Mouse (Mus musculus): ENCODE results near the gene Hist3h2a. TPM values are rescaled to one million over a fixed set of nuclear protein-coding genes. Genes with fewer than 3 reads are reported as not detected.
"Not testable (repeated sequence)": the region's sequence is repeated elsewhere in the genome, so short reads cannot be mapped to it uniquely, and the experiment has no call there.

The Hist3h2a gene
- total RNA-seq, 1 experiment from 2014 or later = 52.4 TPM

DNA sequence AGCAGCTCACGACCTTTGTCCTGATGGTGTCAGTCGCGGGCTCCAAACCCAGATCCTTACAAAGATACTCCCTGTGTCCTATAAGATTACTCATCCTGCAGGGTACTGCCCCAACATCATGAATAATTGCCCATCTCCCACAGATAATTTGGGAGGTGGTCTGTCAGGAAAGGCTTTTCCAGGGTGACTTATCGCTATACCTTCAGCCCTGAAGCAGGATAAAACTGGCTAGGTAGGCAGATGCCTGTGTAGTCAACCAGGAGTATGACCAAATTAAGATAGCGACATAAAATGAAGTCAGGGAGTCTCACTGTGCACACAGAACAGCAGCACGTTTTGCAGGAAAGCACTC, 15.4 kb upstream of the Hist3h2a start:
- ATAC-seq (replicated peaks; ENCODE audit: insufficient number of reproducible peaks, low FRiP score, low TSS enrichment, poor library complexity, severe bottlenecking) = no peak

DNA sequence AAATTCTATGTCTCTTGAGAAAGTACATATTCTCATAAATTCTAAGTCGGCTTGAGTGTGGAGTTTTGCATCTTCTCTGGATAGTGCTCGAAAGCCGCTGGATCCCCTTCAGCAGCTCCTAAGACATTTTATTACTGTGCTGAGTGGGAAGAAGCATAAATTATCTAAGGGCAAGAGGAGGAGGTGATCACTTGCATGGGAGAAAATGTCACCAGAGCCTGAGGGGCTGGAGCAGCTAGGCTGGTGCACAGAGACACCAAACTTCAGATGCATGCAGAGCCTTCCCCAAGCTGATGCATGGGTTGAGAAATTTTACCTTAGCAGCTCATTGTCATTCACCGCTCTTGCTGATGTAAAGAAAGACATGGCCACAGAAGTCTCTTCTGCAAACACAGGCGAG, 10.3 kb upstream of the Hist3h2a start:
- ATAC-seq (replicated peaks; ENCODE audit: insufficient number of reproducible peaks, low FRiP score, low TSS enrichment, poor library complexity, severe bottlenecking) = no peak

DNA sequence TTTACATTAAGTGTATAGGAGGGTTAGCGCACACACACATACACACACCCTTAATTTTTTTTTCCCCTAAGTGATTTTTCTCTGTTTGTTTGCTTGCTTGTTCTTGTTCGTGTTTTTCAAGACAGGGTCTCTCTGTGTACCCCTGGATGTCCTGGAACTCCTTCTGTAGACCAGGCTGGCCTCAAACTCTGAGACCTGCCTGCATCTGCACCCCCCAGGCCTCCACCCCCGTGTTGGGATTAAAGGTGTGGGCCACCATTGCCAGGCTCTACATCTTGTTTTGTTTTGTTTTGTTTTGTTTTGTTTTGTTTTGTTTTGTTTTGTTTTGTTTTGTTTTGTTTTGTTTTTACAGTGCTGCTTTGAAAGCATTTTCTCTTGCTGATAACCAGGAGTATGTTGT, 7.2 kb upstream of the Hist3h2a start:
- no peak for ATAC-seq (replicated peaks; ENCODE audit: insufficient number of reproducible peaks, low FRiP score, low TSS enrichment, poor library complexity, severe bottlenecking)

GRCm38 (mm10) chr11:58947798-58948528, 6.5 kb upstream of the Hist3h2a start:
- ATAC-seq (replicated peaks; ENCODE audit: insufficient number of reproducible peaks, low FRiP score, low TSS enrichment, poor library complexity, severe bottlenecking) = no peak

DNA sequence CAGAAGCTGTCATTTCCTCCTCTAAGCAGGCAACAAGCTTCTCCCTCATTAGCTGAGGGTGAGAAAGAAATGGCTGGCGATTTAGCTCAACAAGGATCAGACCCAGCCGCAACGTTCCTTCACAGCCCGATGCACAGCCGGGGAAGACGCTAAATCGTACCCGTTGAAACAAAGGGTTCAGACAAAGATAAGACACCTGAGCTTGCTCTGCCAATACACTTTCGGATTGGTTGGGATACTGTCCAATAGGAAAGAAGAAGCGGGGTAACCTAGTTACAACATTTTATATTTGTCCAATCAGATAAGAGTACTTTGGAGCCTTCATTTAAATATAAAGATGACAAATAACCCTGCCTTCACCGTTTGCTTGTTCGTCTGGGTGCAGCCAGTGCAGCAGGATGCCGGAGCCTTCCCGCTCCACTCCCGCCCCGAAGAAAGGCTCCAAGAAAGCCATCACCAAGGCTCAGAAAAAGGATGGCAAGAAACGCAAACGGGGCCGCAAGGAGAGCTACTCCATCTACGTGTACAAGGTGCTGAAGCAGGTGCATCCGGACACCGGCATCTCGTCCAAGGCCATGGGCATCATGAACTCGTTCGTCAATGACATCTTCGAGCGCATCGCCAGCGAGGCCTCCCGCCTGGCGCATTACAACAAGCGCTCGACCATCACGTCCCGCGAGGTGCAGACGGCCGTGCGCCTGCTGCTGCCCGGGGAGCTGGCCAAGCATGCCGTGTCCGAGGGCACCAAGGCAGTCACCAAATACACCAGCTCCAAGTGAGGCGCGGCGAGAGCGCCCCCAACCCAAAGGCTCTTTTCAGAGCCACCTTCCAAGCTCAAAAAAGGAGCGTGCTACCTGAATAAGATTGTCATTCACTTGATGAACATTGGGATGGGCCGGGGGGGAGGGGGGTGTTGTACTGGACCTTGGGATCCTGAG, 5.7 kb upstream of the Hist3h2a start, which contains the start of gene Hist3h2ba:
Hist3h2ba (plus strand) TSS at position 379 of the 938 bp plus-strand sequence.
- peak; percentile 72 for ATAC-seq (replicated peaks; ENCODE audit: insufficient number of reproducible peaks, low FRiP score, low TSS enrichment, poor library complexity, severe bottlenecking)

- no peak for ATAC-seq (replicated peaks; ENCODE audit: insufficient number of reproducible peaks, low FRiP score, low TSS enrichment, poor library complexity, severe bottlenecking)
Observed at GRCm38 (mm10) chr11:58949480-58950431, 4.7 kb upstream of the Hist3h2a start.

DNA sequence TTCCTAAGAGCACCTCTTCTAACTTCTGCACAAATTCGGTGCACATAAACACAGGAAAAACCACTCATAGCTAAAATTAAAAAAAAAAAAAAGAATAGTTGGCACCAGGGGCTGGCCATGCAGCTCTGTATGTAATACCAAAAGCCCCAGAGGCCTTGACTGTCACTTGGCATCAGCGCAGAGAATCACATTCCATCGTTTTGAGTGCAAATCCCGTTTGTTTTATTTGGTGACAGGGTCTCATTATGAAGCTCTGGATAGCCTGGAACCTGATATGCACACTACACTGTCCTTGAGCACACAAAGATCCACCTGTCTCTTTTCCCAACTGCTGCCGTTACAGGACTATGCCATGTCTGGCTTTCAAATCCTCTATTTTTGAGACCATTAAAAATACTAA, 3.3 kb upstream of the Hist3h2a start:
- no peak for ATAC-seq (replicated peaks; ENCODE audit: insufficient number of reproducible peaks, low FRiP score, low TSS enrichment, poor library complexity, severe bottlenecking)

- ATAC-seq (replicated peaks; ENCODE audit: insufficient number of reproducible peaks, low FRiP score, low TSS enrichment, poor library complexity, severe bottlenecking) = no peak; the same call in 1 of the 2 replicates
Observed at GRCm38 (mm10) chr11:58953351-58954169, 925 bp upstream of the Hist3h2a start.

DNA sequence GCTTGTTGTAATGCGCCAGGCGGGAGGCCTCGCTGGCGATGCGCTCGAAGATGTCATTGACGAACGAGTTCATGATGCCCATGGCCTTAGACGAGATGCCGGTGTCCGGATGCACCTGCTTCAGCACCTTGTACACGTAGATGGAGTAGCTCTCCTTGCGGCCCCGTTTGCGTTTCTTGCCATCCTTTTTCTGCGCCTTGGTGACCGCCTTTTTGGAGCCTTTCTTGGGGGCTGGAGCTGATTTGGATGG, 390 bp upstream of the Hist3h2a start:
- ATAC-seq (replicated peaks; ENCODE audit: insufficient number of reproducible peaks, low FRiP score, low TSS enrichment, poor library complexity, severe bottlenecking) = not testable (repeated sequence)

DNA sequence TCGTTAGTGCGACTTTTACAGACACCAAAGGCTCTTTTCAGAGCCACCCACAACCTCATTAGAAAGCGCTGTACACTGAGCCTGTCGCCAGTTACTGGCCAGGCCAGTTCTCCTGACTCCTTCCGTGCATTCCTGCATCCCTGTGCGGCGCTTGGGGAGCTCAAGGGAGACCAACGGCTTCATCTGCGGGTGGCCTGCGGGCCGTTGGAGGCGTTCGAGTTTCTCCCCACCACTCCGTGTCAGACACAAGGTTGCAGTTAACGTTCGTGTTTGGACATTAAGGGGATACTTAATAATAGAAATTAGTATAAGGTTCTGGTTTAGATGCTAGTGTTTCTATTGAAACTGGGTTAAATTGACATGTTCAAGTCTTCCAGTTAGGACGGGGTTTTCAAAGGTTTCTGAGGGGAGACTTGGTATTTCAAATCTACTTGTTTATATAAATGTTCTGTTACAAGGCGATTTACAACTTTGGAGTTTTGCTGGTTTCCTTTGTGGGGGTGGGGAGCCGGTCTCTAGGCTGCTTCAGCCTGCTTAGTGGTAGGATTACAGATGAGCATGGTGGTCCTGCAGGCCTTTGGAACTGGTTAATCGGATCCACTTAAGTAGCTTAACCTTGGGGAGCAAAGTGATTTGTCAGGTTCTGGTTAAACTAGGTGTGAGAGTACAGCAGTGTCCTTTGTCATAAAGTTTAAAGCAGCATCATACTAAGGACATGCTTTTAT, 820 bp downstream of the Hist3h2a start:
- ATAC-seq (replicated peaks; ENCODE audit: insufficient number of reproducible peaks, low FRiP score, low TSS enrichment, poor library complexity, severe bottlenecking) = 0 out of 2 replicates have a peak, but pooled peaks have one; percentile 14

- no peak for ATAC-seq (replicated peaks; ENCODE audit: insufficient number of reproducible peaks, low FRiP score, low TSS enrichment, poor library complexity, severe bottlenecking)
Observed at GRCm38 (mm10) chr11:58955868-58956257, 1.4 kb downstream of the Hist3h2a start.

- no peak for ATAC-seq (replicated peaks; ENCODE audit: insufficient number of reproducible peaks, low FRiP score, low TSS enrichment, poor library complexity, severe bottlenecking)
Observed at GRCm38 (mm10) chr11:58957226-58957914, 2.9 kb downstream of the Hist3h2a start.

GRCm38 (mm10) chr11:58958536-58958935, 4.1 kb downstream of the Hist3h2a start:
- ATAC-seq (replicated peaks; ENCODE audit: insufficient number of reproducible peaks, low FRiP score, low TSS enrichment, poor library complexity, severe bottlenecking) = no peak

DNA sequence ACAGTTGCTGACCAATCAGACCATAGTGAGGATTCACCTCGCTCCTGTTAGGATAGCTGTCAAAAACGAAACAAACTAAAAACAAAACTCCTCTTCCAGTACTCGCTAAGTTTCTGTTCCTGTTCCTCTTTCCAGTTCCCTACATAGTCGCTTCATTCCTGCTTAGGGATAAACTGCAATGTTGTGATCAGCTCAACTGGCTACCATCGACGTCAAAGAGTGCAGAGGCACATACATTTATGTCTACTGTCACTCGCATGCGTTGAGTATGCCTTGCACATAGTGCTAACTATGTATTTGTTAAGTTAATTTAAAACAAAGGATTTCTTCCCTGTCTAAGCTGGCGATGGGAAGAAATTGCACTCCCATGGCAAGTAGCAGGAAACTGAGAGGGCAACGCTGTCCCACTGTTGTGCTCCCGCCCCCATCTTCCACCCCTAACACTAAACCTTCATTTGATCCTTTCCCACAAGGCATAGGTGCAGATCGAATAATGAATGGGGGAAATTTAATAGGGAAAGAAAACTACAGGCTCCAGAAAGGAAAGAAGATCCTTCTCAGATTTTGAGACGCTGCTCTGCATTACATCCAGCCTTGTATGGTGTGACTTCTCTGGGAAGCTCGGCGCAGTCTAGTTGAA, 4.8 kb downstream of the Hist3h2a start:
- ATAC-seq (replicated peaks; ENCODE audit: insufficient number of reproducible peaks, low FRiP score, low TSS enrichment, poor library complexity, severe bottlenecking) = peak; percentile 21; the same call in 1 of the 2 replicates

GRCm38 (mm10) chr11:58959921-58960465, 5.5 kb downstream of the Hist3h2a start:
- peak; percentile 82 for ATAC-seq (replicated peaks; ENCODE audit: insufficient number of reproducible peaks, low FRiP score, low TSS enrichment, poor library complexity, severe bottlenecking)

Measured in monocyte, adult 5-6 weeks (primary cell).